Mouse (Mus musculus) hematopoietic multipotent progenitor cell, adult 10-12 weeks (in vitro differentiated cells): ENCODE results near the gene Fgl2. TPM values are rescaled to one million over a fixed set of nuclear protein-coding genes. Genes with fewer than 3 reads are reported as not detected.

Source experiments
- polyA plus RNA-seq: library from polyadenylated mRNA; stranded (reverse); fragments of >175 nt; gene quantifications from 2 replicates; pipeline ENCODE4 v1.2.3, GENCODE M21; 2012; ENCODE audit warnings: low replicate concordance

The Fgl2 gene
- 13.2 and 37.8 TPM in 2 replicates for polyA plus RNA-seq

GRCm38 (mm10) chr5:21372493-21373179 is at the start of gene Fgl2:
Gene Fgl2 (plus strand): TSS chr5:21372642.

GRCm38 (mm10) chr5:21424614-21425602 is 52.5 kb downstream of the Fgl2 start, which contains the start of the genes Ccdc146 and Fam185a:
Gene Ccdc146 (minus strand): TSS chr5:21424677.
Gene Fam185a (plus strand): TSS chr5:21424958.

Other genes starting within 250 kb of the Fgl2 start
- 9.1 and 10.9 TPM in 2 replicates for gene Gsap, start 186.4 kb upstream of the Fgl2 start, polyA plus RNA-seq
- 0.09 TPM in 1 of 2 replicates, not detected in the other for gene Ccdc146, start 52.0 kb downstream of the Fgl2 start, polyA plus RNA-seq
- gene Fam185a, start 52.3 kb downstream of the Fgl2 start, polyA plus RNA-seq = 1.1 and 3.8 TPM in 2 replicates
- gene Lrrc17, start 170.9 kb downstream of the Fgl2 start, polyA plus RNA-seq = not detected in 2 replicates